Mouse (Mus musculus) lung, postnatal 0 days (tissue): ENCODE data around the gene Calhm4.
"Not testable (repeated sequence)": the region's sequence is repeated elsewhere in the genome, so short reads cannot be mapped to it uniquely, and the experiment has no call there.

ENCODE experiments used
- CTCF ChIP-seq: IDR thresholded peaks from 2 replicates; pipeline ENCODE4 v1.5.1; 2016; ENCODE audit warnings: antibody characterized with exemption, mild to moderate bottlenecking
- EP300 ChIP-seq: IDR thresholded peaks from 2 replicates; pipeline ENCODE4 v1.6.1; 2016; ENCODE audit warnings: antibody characterized with exemption, mild to moderate bottlenecking, control low read depth

DNA sequence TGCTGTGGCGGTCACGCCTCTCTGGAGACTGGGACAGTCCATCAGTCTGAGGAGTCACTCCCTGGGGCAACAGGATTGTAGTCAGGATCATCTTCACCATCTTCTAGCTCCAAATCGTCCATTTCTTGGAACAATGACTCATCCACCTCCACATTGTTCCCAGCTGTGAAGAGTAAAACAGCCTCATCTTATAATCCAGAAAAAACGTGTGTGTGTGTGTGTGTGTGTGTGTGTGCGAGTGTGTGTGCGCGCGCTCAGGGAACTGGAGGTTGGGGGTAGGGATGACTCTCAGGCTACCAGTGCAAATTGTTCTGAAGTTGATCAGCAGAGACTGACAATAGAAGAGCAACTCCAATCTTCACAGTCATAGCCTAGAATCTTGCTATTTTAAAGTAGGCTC lies 47.4 kb downstream of the Calhm4 start:
- TF ChIP-seq CTCF, EP300: not testable (repeated sequence)
